Mouse (Mus musculus): ENCODE data around the gene Grip1. TPM values are rescaled to one million over a fixed set of nuclear protein-coding genes. Genes with fewer than 3 reads are reported as not detected.

Grip1 gene
- total RNA-seq, 2 experiments from 2014 or later, result 27.6 to 28.9 TPM

DNA sequence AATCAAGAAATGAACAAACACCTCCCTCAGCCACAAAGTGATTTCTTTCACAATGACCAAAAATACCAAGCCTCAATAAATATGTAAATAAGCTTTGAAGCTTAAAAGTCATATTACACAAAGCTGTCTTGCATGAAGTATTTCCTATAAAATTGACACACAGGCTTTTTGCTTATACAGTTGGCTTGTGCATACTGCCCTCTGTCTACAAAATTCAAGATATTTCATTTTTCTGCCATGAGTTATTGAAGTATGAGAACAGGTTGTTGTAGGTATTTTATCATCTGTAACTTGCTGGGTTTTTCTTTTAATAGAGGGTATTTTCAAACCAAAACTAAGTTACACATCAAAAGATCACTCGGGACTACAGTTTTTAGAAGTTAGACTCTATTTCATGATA lies 326.0 kb downstream of the Grip1 start:
- Histone ChIP-seq H3K27ac (no peak overlapping the region), H3K4me3 (no peak overlapping the region)
- DNase-seq (ENCODE audit: low spot score in 2 of 2), result no peak
- TF ChIP-seq CTCF (conservative IDR thresholded peaks at IDR 0.05), result peak; percentile 72

DNA sequence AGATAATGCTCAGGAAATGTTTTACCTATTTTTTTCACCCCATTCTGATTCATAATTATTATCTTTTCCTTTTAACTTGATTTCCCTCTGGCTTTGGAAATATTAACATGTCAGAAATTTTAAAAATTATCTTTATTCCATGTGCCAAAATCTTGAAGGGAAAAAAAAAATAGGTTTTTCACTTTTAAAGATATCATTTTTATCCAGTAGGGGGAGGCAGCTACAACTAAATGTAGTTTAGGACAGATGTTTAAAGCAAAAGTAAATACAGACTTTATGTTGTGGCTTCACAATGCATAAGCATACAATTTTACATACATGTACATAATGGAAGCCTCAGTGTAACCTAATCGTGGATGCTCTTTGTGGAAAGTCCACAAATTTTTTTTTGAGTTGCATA lies 336.9 kb downstream of the Grip1 start:
- no peak for DNase-seq (ENCODE audit: low spot score in 2 of 2)
- Histone ChIP-seq H3K4me3 (no peak overlapping the region), H3K27ac (no peak overlapping the region)
- TF ChIP-seq CTCF (conservative IDR thresholded peaks at IDR 0.05), result peak; percentile 70

DNA sequence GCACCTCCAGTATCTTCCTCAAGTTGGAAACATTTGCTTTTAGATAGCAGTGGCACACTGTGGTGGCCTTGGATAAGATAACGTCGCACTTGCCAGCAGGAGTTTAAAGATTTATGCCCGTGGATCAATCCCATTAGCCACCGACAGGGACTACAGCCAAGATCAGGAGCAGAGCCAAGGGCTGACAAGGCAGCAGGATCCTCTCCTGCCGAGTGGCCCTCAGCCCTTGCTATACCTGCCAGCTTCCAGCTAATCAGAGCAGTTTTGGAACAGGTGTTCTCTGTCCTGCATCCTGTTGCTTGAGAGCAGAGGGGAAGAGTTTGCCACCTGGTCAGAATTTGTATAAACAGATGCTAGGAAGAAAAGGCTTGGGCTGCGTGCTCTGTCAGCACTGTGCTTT lies 348.8 kb downstream of the Grip1 start:
- Histone ChIP-seq H3K4me3 (no peak overlapping the region), H3K27ac (no peak overlapping the region)
- no peak for DNase-seq (ENCODE audit: low spot score in 2 of 2)
- no peak for TF ChIP-seq CTCF (conservative IDR thresholded peaks at IDR 0.05)

DNA sequence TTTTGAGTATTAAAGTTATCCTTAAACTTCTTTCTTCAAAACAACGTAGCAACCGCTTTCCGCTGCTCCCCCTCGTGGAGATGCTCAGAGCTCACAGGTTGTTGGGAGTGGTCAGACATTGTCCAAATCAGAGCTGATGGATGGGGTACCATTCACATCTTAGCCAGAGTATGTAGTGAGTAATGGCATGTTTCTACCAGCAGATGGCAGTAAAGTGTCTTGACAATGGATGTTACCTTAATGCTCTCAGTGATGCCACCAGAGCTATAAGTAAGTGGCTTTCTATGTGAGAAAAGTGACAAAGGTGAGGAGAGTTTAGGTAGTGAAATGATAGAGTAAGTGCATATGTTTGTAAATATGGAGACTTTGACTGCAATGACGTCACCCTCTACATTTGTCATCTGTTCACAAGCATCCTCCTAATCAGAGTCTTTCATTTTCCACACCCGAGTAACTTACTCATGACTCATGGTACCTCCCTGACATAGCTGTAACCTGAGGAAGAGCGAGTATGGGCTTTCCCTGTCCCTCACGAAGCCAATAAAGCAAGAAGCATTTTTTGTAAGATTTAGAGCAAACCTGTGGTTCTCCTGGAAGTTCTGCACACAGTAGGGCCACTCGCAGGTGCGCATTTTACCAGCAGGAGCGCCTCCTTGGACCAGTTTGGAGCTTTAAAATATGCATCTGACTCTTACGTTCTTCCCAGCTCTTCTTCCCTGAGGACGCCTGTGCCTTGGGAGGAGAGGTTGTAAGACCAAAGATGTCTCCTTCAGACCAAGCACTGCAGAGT lies 350.2 kb downstream of the Grip1 start:
- TF ChIP-seq CTCF (conservative IDR thresholded peaks at IDR 0.05), result peak; percentile 89
- Histone ChIP-seq H3K27ac (no peak overlapping the region), H3K4me3 (no peak overlapping the region)
- DNase-seq (ENCODE audit: low spot score in 2 of 2), result peak; percentile 64 to 66

DNA sequence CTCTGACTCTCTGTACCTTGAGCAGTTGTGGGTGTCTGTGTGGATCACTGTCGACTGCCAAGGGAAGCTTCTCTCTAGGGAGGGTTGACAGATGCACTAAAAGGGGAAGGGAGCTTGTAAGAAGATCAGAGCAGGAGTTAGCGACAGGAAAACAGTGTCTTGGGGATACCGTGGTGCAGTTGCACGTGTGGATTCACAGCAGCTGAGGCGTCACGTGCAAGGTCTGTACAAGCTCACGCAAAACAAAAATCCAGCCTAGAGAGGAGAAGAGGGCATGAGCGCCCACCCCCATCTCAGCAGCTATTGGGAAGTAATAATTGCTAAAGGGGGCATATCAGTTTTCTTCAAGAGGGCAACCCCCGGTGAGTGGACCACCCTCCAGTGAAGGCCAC lies 350.8 kb downstream of the Grip1 start:
- no peak for DNase-seq (ENCODE audit: low spot score in 2 of 2)
- Histone ChIP-seq H3K27ac (no peak overlapping the region), H3K4me3 (no peak overlapping the region)
- TF ChIP-seq CTCF (conservative IDR thresholded peaks at IDR 0.05), result no peak

DNA sequence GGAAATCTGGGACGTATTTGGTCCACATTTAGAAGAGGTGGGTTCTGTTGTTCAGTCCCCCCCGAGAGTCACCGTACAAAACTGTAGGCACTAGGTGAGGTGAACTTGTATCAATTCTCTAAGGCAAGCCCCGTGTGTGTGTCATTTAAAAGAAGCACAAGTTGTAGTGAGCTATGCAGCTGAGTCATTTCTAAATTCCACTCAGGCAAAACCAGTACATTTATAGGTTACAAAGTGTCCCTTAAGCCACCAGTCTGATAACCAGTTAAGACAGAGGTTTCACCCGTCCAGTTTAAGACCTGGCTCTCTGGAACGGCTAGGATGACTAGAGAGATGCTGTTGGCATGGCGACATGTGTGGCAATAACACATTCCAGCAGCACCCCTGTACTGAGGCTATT lies 351.5 kb downstream of the Grip1 start:
- no peak for TF ChIP-seq CTCF (conservative IDR thresholded peaks at IDR 0.05)
- H3K27ac ChIP-seq, result no peak overlapping the region
- no peak for DNase-seq (ENCODE audit: low spot score in 2 of 2)
- no peak overlapping the region for H3K4me3 ChIP-seq

DNA sequence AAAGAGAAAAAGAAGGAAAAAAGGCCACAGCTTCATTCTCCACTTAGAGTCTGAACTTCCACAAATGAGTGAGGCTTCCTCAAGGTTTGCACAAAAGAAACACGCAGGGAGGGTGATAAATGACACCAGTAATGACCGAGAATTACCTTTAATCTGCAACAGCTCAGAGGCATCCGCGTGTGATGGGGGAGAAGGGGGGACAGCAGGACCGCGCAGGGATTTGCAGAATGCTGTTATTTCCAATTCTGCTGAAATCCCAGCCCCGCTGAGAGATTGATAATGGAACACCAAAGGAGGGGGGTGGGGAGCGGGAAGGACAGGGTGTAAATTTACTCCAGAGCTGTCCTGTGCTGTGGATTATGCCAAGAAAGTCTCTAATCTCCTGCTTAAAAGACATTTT lies 352.5 kb downstream of the Grip1 start:
- no peak for DNase-seq (ENCODE audit: low spot score in 2 of 2)
- H3K27ac ChIP-seq, result no peak overlapping the region
- no peak for TF ChIP-seq CTCF (conservative IDR thresholded peaks at IDR 0.05)
- H3K4me3 ChIP-seq, result no peak overlapping the region

DNA sequence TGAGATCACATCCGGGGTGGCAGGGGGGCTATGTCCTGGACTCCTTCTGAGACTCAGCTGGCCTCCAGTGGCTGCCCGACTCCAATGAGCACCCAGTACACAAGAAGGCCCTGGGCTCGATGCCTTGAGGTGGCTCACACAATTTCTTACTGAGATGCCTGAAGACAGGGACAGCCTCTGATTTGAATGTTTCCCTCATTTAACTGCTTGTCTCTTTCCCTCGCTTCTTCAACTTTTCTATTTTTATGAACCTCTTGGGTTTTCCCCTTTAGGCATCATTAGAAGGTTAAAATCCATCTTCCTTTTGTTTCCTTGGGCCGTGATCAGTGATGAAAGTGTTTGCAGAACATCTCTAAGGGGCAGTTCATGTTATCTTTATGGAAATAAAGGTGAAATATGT lies 354.8 kb downstream of the Grip1 start:
- no peak overlapping the region for H3K27ac ChIP-seq
- no peak for TF ChIP-seq CTCF (conservative IDR thresholded peaks at IDR 0.05)
- DNase-seq (ENCODE audit: low spot score in 2 of 2), result no peak
- no peak overlapping the region for H3K4me3 ChIP-seq

DNA sequence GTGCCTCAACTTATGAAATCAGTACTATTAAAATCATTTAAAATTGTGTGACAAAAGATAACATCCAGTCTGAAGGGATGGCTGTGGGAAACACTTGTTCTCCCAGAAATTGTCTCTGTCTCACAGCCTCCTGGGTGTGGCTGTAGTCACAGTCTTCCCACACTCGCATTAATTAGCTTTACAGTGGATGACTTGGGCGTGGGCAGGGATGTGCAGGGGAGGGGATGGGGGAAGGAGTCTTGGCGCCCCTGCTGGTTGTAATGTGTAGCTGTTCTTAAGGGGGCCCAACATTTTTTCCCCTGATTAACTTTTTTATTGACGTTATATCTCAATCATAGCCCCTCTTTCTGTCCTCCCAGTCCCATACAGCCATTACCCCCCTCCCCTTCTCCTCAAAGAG lies 360.5 kb downstream of the Grip1 start:
- Histone ChIP-seq H3K4me3 (no peak overlapping the region), H3K27ac (no peak overlapping the region)
- peak; percentile 51 for TF ChIP-seq CTCF (conservative IDR thresholded peaks at IDR 0.05)
- DNase-seq (ENCODE audit: low spot score in 2 of 2), result no peak

DNA sequence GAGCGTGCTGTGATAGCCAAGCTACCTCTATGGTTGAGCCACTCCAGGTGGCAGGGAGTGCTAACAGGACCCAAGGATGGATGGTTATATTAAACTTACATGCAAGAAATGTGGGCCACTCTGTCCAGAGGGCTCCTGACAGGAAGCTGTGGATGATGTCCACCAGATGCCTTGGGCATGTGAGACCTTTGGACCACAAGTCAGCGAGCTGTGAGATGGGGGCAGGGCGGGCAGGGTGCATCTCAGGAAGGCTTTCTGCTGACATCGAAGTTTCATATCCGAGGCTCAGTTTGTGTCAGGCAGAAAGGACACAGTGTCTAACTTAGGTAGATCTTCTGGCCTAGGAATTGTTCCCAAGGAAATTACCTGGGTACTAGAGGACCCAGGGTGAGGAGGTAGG lies 362.4 kb downstream of the Grip1 start:
- no peak for TF ChIP-seq CTCF (conservative IDR thresholded peaks at IDR 0.05)
- Histone ChIP-seq H3K27ac (no peak overlapping the region), H3K4me3 (no peak overlapping the region)
- DNase-seq (ENCODE audit: low spot score in 2 of 2), result no peak

DNA sequence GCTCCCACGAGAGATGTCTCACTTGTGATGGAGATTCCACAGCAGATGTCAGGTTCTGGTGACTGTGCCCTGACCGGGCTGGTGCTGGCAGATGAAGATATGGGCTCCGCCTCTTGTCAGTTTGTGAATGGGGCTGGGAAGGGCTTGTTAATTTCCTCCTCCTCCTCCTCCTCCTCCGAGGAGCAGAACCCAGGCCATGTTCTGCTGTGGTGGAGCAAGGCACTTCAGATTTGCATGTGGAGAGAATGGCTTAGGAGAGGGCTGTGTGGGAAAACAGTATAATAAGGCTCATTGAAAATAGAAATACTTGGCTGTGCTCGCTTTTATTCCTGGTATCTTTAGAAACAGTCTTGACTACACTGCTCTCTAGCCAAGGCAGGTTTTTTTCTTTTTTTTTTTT lies 364.8 kb downstream of the Grip1 start:
- no peak for TF ChIP-seq CTCF (conservative IDR thresholded peaks at IDR 0.05)
- Histone ChIP-seq H3K4me3 (peak overlapping the region; percentile 58), H3K27ac (peak overlapping the region; percentile 93)
- DNase-seq (ENCODE audit: low spot score in 2 of 2), result no peak

DNA sequence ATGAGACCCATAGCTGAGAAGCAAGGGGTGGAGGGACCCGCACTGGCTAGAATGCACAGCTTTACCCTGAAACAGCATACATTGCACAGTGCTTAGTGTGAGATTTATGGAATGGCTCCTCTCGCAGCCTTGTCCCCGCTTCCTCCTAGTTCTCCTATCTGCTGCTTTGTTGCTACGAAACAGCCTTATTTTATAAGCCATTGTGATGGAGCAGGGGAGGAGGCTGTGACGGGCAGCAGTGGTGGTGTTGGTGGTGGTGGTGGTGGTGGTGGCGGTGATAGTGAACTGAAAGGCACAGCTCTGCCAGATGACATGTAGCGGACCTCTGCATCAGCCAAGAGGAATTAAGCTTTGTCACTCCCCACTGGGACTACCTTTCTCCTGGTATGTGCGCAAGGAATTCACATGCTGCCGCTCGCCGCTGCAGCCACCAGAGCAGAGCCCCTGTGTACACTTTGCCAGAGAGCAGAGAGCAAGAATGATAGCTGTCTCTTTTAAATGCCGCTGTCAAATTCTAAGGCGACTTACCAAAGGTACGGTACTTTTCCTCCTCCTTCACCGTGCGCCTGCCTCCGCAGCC lies 365.6 kb downstream of the Grip1 start:
- DNase-seq (ENCODE audit: low spot score in 2 of 2), result peak; percentile 23 to 35
- H3K4me3 ChIP-seq, result peak overlapping the region; percentile 58
- peak overlapping the region; percentile 93 for H3K27ac ChIP-seq
- no peak for TF ChIP-seq CTCF (conservative IDR thresholded peaks at IDR 0.05)

DNA sequence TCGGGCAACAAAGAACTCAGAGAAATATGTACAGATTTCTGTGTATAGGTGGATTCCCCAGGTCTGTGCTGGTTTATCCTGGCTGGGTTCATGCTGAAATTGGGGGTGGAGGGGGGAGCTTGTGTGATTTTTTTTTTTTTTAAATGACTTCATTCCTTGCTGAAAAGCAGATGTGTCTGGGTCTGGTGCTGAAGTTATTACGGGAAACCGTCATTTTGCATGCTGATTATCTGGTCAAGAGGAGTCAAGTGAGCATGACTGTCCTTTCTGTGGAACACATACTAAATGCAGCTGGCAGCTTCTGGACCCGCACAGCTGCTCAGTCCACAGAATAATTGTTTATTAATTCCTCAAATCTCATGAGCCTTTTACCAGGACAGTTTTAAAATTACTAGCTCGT lies 366.1 kb downstream of the Grip1 start:
- H3K4me3 ChIP-seq, result peak overlapping the region; percentile 58
- no peak for DNase-seq (ENCODE audit: low spot score in 2 of 2)
- TF ChIP-seq CTCF (conservative IDR thresholded peaks at IDR 0.05), result no peak
- H3K27ac ChIP-seq, result peak overlapping the region; percentile 93

DNA sequence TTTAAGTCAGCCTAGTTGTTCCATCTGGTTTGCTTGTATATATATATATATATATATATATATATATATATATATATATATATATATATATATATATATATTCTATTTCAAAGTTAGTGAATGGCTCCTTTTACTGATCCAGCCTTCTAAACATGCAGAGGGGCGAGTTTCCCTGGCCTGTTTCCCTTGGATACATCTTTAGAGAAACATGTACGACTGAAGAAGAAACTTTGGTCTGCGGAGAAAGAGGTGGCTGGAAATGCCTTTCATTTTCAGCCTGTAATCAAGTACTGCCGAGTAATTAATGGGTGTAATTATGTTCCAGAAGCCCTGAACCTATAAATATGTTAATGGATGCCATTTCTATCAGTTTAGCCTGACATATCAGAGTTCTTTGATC lies 366.8 kb downstream of the Grip1 start:
- Histone ChIP-seq H3K4me3 (peak overlapping the region; percentile 34), H3K27ac (no peak overlapping the region)
- TF ChIP-seq CTCF (conservative IDR thresholded peaks at IDR 0.05), result no peak
- DNase-seq (ENCODE audit: low spot score in 2 of 2), result no peak

All from layer of hippocampus, adult 2 months (tissue).